20 mouse cellular contexts compared by ENCODE assay signal in genomic region chr6:117110291-117110690, GRCm38 (mm10). TPM values are rescaled to one million over a fixed set of nuclear protein-coding genes. Genes with fewer than 3 reads are reported as not detected.
"Had no signal": no experiment of that assay in that cellular context is flagged by ENCODE, and none has a peak within 500 bp of the region (broad histone marks: within the 10 kb centered on the region; RNA-seq: fewer than 3 reads in every experiment).

No protein-coding gene starts in this region.

- ATAC-seq: forebrain, embryonic 13.5 days; forebrain, embryonic 14.5 days; forebrain, embryonic 15.5 days; forebrain, embryonic 16.5 days; forebrain, postnatal 0 days had no signal

- DNase-seq: cerebellum, adult 9-10 months; cerebellum, adult 9-11 months; cerebellum, postnatal 10 days; cerebellum, postnatal 14 days; cerebellum, postnatal 25 days; cerebellum, postnatal 36 days; embryo, embryonic 11 days; forebrain, postnatal 0 days; gastrocnemius, adult 2 months; gastrocnemius, postnatal 10 days; gastrocnemius, postnatal 14 days; gastrocnemius, postnatal 25 days; gastrocnemius, postnatal 36 days; heart, adult 18-20 months; heart, adult 2 months had no signal

RNA-seq across cellular contexts. Expression of gene Cxcl12, which starts 58.0 kb away (rescaled TPM):
- total RNA-seq: granulocyte monocyte progenitor cell, adult 5-6 weeks had no signal
